Comparison of ENCODE assay signal across 15 mouse cellular contexts in genomic region chr3:107818616-107819495, GRCm38 (mm10). TPM values are rescaled to one million over a fixed set of nuclear protein-coding genes. Genes with fewer than 3 reads are reported as not detected.
A peak's percentile ranks its signal among the peaks of the same experiment; 100 is the strongest.
DNase-seq lines count a peak whose midpoint lies in the region; ATAC-seq and TF ChIP-seq lines count a peak whose summit lies in the region.
"Had no signal": no experiment of that assay in that cellular context is flagged by ENCODE, and none has a peak within 500 bp of the region (broad histone marks: within the 10 kb centered on the region; RNA-seq: fewer than 3 reads in every experiment).

No protein-coding gene starts in this region.

- 24% methylated on average over 12 of the region's 12 CpGs for WGBS in intestine, postnatal 0 days

- H3K9me3 ChIP-seq in G1E (replicated peaks), result peaks cover 13% of the 10 kb centered on the region
- no peaks in the 10 kb centered on the region for H3K9me3 ChIP-seq in intestine, postnatal 0 days (ENCODE audit: control insufficient read depth)

- H3K4me2 ChIP-seq in intestine, postnatal 0 days (replicated peaks; ENCODE audit: low read depth), result no peak overlapping the region

- ATAC-seq in G1E (ENCODE audit: extremely low read depth, insufficient number of reproducible peaks, low FRiP score, poor library complexity, severe bottlenecking), result peak; percentile 88
- peak; percentile 66 for ATAC-seq in granulocyte monocyte progenitor cell, adult 5-6 weeks (replicated peaks; ENCODE audit: poor library complexity, severe bottlenecking)
- no peak for ATAC-seq in intestine, postnatal 0 days

- H3K27me3 ChIP-seq in G1E (ENCODE audit: insufficient read depth, low read length), result peaks cover 26% of the 10 kb centered on the region
- H3K27me3 ChIP-seq in intestine, postnatal 0 days (replicated peaks; ENCODE audit: control insufficient read depth, insufficient read depth, low read length), result no peaks in the 10 kb centered on the region

- H3K36me3 ChIP-seq in G1E (replicated peaks), result no peaks in the 10 kb centered on the region
- no peaks in the 10 kb centered on the region for H3K36me3 ChIP-seq in intestine, postnatal 0 days (ENCODE audit: control insufficient read depth, insufficient read depth)

- H3K4me3 ChIP-seq in G1E (ENCODE audit: low read depth, low read length), result peak overlapping the region; percentile 53; the same call in 1 of the 2 replicates
- H3K4me3 ChIP-seq in intestine, postnatal 0 days (ENCODE audit: low read depth, low read length), result no peak overlapping the region
- H3K4me3 ChIP-seq: gastrocnemius, adult 2 months; left cerebral cortex, adult 2 months had no signal

- no peak overlapping the region for H3K27ac ChIP-seq in intestine, postnatal 0 days (ENCODE audit: low read depth, low read length)
- H3K27ac ChIP-seq: gastrocnemius, adult 2 months; left cerebral cortex, adult 2 months had no signal

- no peak overlapping the region for H3K9ac ChIP-seq in intestine, postnatal 0 days (ENCODE audit: low read depth, low read length)

- H3K4me1 ChIP-seq in G1E (ENCODE audit: insufficient read depth, low read depth, low read length), result peaks cover 48% of the 10 kb centered on the region
- H3K4me1 ChIP-seq in intestine, postnatal 0 days (replicated peaks; ENCODE audit: control insufficient read depth, insufficient read depth, low read length), result no peaks in the 10 kb centered on the region

- no peak for TF ChIP-seq CTCF in G1E (IDR thresholded peaks at IDR 0.05; ENCODE audit: low read depth, low read length)
- TF ChIP-seq CTCF in intestine, postnatal 0 days (IDR thresholded peaks at IDR 0.05; ENCODE audit: low read depth), result no peak

- DNase-seq in 416B (ENCODE audit: low read depth), result peak; percentile 83
- DNase-seq in G1E (ENCODE audit: low spot score), result peak; percentile 53
- DNase-seq in lung, postnatal 36 days, result peak; percentile 65
- no peak for DNase-seq in left cerebral cortex, postnatal 36 days (ENCODE audit: low spot score in 2 of 2)
- no peak for DNase-seq in right cerebral cortex, postnatal 14 days
- no peak for DNase-seq in cerebellum, postnatal 4 days (ENCODE audit: low spot score in 2 of 2)
- DNase-seq: adrenal gland, postnatal 14 days; cerebellum, postnatal 14 days; gastrocnemius, adult 2 months had no signal

- intact Hi-C loops in left cerebral cortex, postnatal 36 days (cut with DNase I), result no loop called here

RNA-seq across cellular contexts. Expression of gene Eps8l3, which starts 58.2 kb away (rescaled TPM):
- not detected in 2 replicates for total RNA-seq in G1E (2014; fragmentation: Nextera tagmentation)
- total RNA-seq in G1E (2017), result 0.06 TPM in 1 of 2 replicates, not detected in the other
- polyA plus RNA-seq in G1E (2012), result not detected in 2 replicates
- total RNA-seq in granulocyte monocyte progenitor cell, adult 5-6 weeks (2014; fragmentation: Nextera tagmentation), result not detected in 2 replicates
- not detected in 2 replicates for total RNA-seq in granulocyte monocyte progenitor cell, adult 5-6 weeks (2017)
- total RNA-seq in left cerebral cortex, postnatal 36 days (2021), result not detected
- 475 and 488 TPM in 2 replicates for polyA plus RNA-seq in intestine, postnatal 0 days (2015; fragmentation: Nextera tagmentation; extraction: Ambion mirVana)
- total RNA-seq: adrenal gland, postnatal 14 days; gastrocnemius, adult 2 months; heart, postnatal 25 days; left cerebral cortex, adult 2 months had no signal
- polyA plus RNA-seq: kidney, embryonic 14.5 days; lung, embryonic 16.5 days had no signal

RNA-seq across cellular contexts. Expression of gene Csf1, which starts 58.6 kb away (rescaled TPM):
- total RNA-seq in G1E (2014; fragmentation: Nextera tagmentation) (not detected in 2 replicates), G1E (2017) (0.06 and 0.11 TPM in 2 replicates)
- polyA plus RNA-seq in G1E (2012), result 0.03 TPM in 1 of 2 replicates, not detected in the other
- 6.4 and 7.2 TPM in 2 replicates for total RNA-seq in granulocyte monocyte progenitor cell, adult 5-6 weeks (2014; fragmentation: Nextera tagmentation)
- total RNA-seq in granulocyte monocyte progenitor cell, adult 5-6 weeks (2017), result 2.1 and 2.9 TPM in 2 replicates
- total RNA-seq in left cerebral cortex, postnatal 36 days (2021), result 10 to 100 TPM; 12.4 to 14.0 TPM
- polyA plus RNA-seq in intestine, postnatal 0 days (2015; fragmentation: Nextera tagmentation; extraction: Ambion mirVana), result 8.6 and 9.2 TPM in 2 replicates

Comparison
In these comparisons a context has a peak if more than half of its experiments do, and no peak if none do; other contexts are left out.
1. DNase-seq: peak in 416B (single experiment), G1E (single experiment) and lung, postnatal 36 days (single experiment); none in left cerebral cortex, postnatal 36 days (0 of 2), right cerebral cortex, postnatal 14 days (single experiment) and cerebellum, postnatal 4 days (0 of 2).